Mouse (Mus musculus) thymus, postnatal 10 days (tissue): Measurements from ENCODE around the gene Arpp21.

Experiments used
- DNase-seq, 2 experiments: peaks; one replicate each; pipeline ENCODE4 v3.0.0; 2021; ENCODE audit warnings: low spot score in 2 of 2

The Arpp21 gene

GRCm38 (mm10) chr9:112180006-112180405 lies 55.7 kb downstream of the Arpp21 start:
- no peak for DNase-seq

- no peak for DNase-seq
These were observed 57.3 kb downstream of the Arpp21 start for GRCm38 (mm10) chr9:112178438-112178837.

- no peak for DNase-seq
These were observed 58.2 kb downstream of the Arpp21 start for GRCm38 (mm10) chr9:112177569-112177968.

GRCm38 (mm10) chr9:112176317-112176716 lies 59.4 kb downstream of the Arpp21 start:
- no peak for DNase-seq

GRCm38 (mm10) chr9:112174407-112175357 lies 61.1 kb downstream of the Arpp21 start:
- DNase-seq: no peak

- no peak for DNase-seq
These were observed 62.0 kb downstream of the Arpp21 start for GRCm38 (mm10) chr9:112173778-112174177.

GRCm38 (mm10) chr9:112164677-112165076 lies 71.1 kb downstream of the Arpp21 start:
- DNase-seq: no peak

GRCm38 (mm10) chr9:112160981-112161380 lies 74.8 kb downstream of the Arpp21 start:
- no peak for DNase-seq

- DNase-seq: no peak
These were observed 81.8 kb downstream of the Arpp21 start for GRCm38 (mm10) chr9:112153972-112154371.

GRCm38 (mm10) chr9:112152762-112153161 lies 83.0 kb downstream of the Arpp21 start:
- DNase-seq: no peak

GRCm38 (mm10) chr9:112151177-112151576 lies 84.6 kb downstream of the Arpp21 start:
- no peak for DNase-seq

GRCm38 (mm10) chr9:112140658-112141057 lies 95.1 kb downstream of the Arpp21 start:
- DNase-seq: no peak

- no peak for DNase-seq
These were observed 97.9 kb downstream of the Arpp21 start for GRCm38 (mm10) chr9:112137820-112138219.

GRCm38 (mm10) chr9:112130812-112131211 lies 104.9 kb downstream of the Arpp21 start:
- no peak for DNase-seq

- no peak for DNase-seq
These were observed 111.1 kb downstream of the Arpp21 start for GRCm38 (mm10) chr9:112124667-112125066.

- DNase-seq: no peak
These were observed 111.6 kb downstream of the Arpp21 start for GRCm38 (mm10) chr9:112124184-112124583.

- DNase-seq: no peak
These were observed 112.3 kb downstream of the Arpp21 start for GRCm38 (mm10) chr9:112123421-112123828.

GRCm38 (mm10) chr9:112119535-112119934 lies 116.2 kb downstream of the Arpp21 start:
- no peak for DNase-seq

GRCm38 (mm10) chr9:112119106-112119433 lies 116.7 kb downstream of the Arpp21 start:
- no peak for DNase-seq

- DNase-seq: no peak
These were observed 117.2 kb downstream of the Arpp21 start for GRCm38 (mm10) chr9:112118411-112119105.

GRCm38 (mm10) chr9:112117632-112118410 lies 117.9 kb downstream of the Arpp21 start:
- no peak for DNase-seq

GRCm38 (mm10) chr9:112111610-112112009 lies 124.1 kb downstream of the Arpp21 start:
- peak; percentile 23 to 46 for DNase-seq
